Mouse (Mus musculus) MEL (cell line): ENCODE results near the gene Vps51. TPM values are rescaled to one million over a fixed set of nuclear protein-coding genes. Genes with fewer than 3 reads are reported as not detected.

Experiments
- DNase-seq: peaks from one replicate; pipeline ENCODE4 v3.0.0; 2011; ENCODE audit warnings: low read depth, low spot score
- H3K27ac ChIP-seq: 2 replicates; pipeline ENCODE4 v1.5.1; 2012; ENCODE audit warnings: low read depth, mild to moderate bottlenecking, control low read depth, low read length, moderate library complexity; ENCODE audit not compliant: control insufficient read depth
- H3K27me3 ChIP-seq, 2 experiments: fragments of 150-350 bp in 1 of 2; sonication (generic) in 1 of 2; 2 replicates each; pipeline ENCODE4 v1.6.1; 2012; ENCODE audit warnings: low read length in 2 of 2, mild to moderate bottlenecking in 2 of 2, improper control_type of control experiment in 1 of 2, moderate library complexity in 1 of 2; ENCODE audit not compliant: insufficient read depth in 2 of 2, control insufficient read depth in 1 of 2
- H3K36me3 ChIP-seq, 2 experiments: 2 replicates each; pipeline ENCODE4 v1.6.1; 2012 to 2014; ENCODE audit warnings: low read length in 2 of 2, improper control_type of control experiment in 1 of 2, inconsistent platforms in 1 of 2, mild to moderate bottlenecking in 1 of 2; ENCODE audit not compliant: insufficient read depth in 2 of 2, control insufficient read depth in 1 of 2
- H3K4me1 ChIP-seq, 2 experiments: fragments of 150-350 bp in 1 of 2; sonication (generic) in 1 of 2; 2 replicates each; pipeline ENCODE4 v1.6.1; 2012; ENCODE audit warnings: low read length in 2 of 2, improper control_type of control experiment in 1 of 2, mild to moderate bottlenecking in 1 of 2; ENCODE audit not compliant: insufficient read depth in 2 of 2, control insufficient read depth in 1 of 2
- H3K4me3 ChIP-seq, 2 experiments: fragments of 150-350 bp in 1 of 2; sonication (generic) in 1 of 2; 2 replicates each; pipeline ENCODE4 v1.5.1; 2012; ENCODE audit warnings: low read depth in 2 of 2, low read length in 2 of 2, mild to moderate bottlenecking in 2 of 2, moderate library complexity in 2 of 2, control low read depth in 1 of 2, improper control_type of control experiment in 1 of 2; ENCODE audit not compliant: control insufficient read depth in 1 of 2, insufficient read depth in 1 of 2
- H3K79me2 ChIP-seq: 2 replicates; pipeline ENCODE4 v1.6.1; 2012; ENCODE audit warnings: mild to moderate bottlenecking, low read length, moderate library complexity; ENCODE audit not compliant: control insufficient read depth, poor library complexity, insufficient read depth
- H3K9ac ChIP-seq: 2 replicates; pipeline ENCODE4 v1.6.1; 2012; ENCODE audit warnings: low read depth, mild to moderate bottlenecking, control low read depth, low read length, moderate library complexity; ENCODE audit not compliant: control insufficient read depth, poor library complexity, severe bottlenecking
- H3K9me3 ChIP-seq: fragments of 150-350 bp; sonication (generic); replicated peaks from 2 replicates; pipeline ENCODE4 v1.6.1; 2012; ENCODE audit warnings: mild to moderate bottlenecking, low read length, improper control_type of control experiment, moderate library complexity; ENCODE audit not compliant: insufficient read depth
- BHLHE40 ChIP-seq: IDR thresholded peaks from 2 replicates; pipeline ENCODE4 v1.6.1; 2012; ENCODE audit warnings: low read depth, mild to moderate bottlenecking, inconsistent platforms, low read length, improper control_type of control experiment, borderline replicate concordance
- CTCF ChIP-seq, 3 experiments: IDR thresholded peaks in 2 of 3; conservative IDR thresholded peaks in 1 of 3; 2 replicates each; pipeline ENCODE4 v1.5.1; 2011 to 2012; ENCODE audit warnings: low read length in 3 of 3, low read depth in 2 of 3, mild to moderate bottlenecking in 2 of 3, improper control_type of control experiment in 1 of 3, inconsistent platforms in 1 of 3, mixed read lengths in 1 of 3, moderate library complexity in 1 of 3; ENCODE audit not compliant: control insufficient read depth in 1 of 3, insufficient read depth in 1 of 3, poor library complexity in 1 of 3, severe bottlenecking in 1 of 3
- EP300 ChIP-seq, 2 experiments: IDR thresholded peaks; 2 replicates each; pipeline ENCODE4 v1.6.1; 2011; ENCODE audit warnings: improper control_type of control experiment in 2 of 2, low read length in 2 of 2, low read depth in 1 of 2, mild to moderate bottlenecking in 1 of 2
- ETS1 ChIP-seq: IDR thresholded peaks from 2 replicates; pipeline ENCODE4 v1.6.1; 2012; ENCODE audit warnings: low read depth, mild to moderate bottlenecking, inconsistent platforms, low read length, improper control_type of control experiment, moderate library complexity
- HCFC1 ChIP-seq: IDR thresholded peaks from 2 replicates; pipeline ENCODE4 v1.6.1; 2012; ENCODE audit warnings: low read depth, mild to moderate bottlenecking, inconsistent platforms, low read length, improper control_type of control experiment, moderate library complexity
- KAT2A ChIP-seq: conservative IDR thresholded peaks from 2 replicates; pipeline ENCODE4 v1.6.1; 2012; ENCODE audit warnings: low read depth, low read length, improper control_type of control experiment, inconsistent platforms
- MEF2A ChIP-seq: IDR thresholded peaks from 2 replicates; pipeline ENCODE4 v1.6.1; 2014; ENCODE audit warnings: low read depth, mild to moderate bottlenecking, inconsistent platforms, low read length, improper control_type of control experiment; ENCODE audit not compliant: poor library complexity, insufficient replicate concordance, severe bottlenecking; ENCODE audit errors: extremely low read depth
- MXI1 ChIP-seq: IDR thresholded peaks from 2 replicates; pipeline ENCODE4 v1.6.1; 2011; ENCODE audit warnings: mild to moderate bottlenecking, low read depth, low read length, improper control_type of control experiment
- MYB ChIP-seq: IDR thresholded peaks from 2 replicates; pipeline ENCODE4 v1.6.1; 2011; ENCODE audit warnings: mild to moderate bottlenecking, low read depth, low read length, improper control_type of control experiment
- MYC ChIP-seq: IDR thresholded peaks from 2 replicates; pipeline ENCODE4 v1.6.1; 2011; ENCODE audit warnings: low read depth, mild to moderate bottlenecking, low read length, improper control_type of control experiment, moderate library complexity
- NRF1 ChIP-seq: IDR thresholded peaks from 2 replicates; pipeline ENCODE4 v1.6.1; 2014; ENCODE audit warnings: low read depth, mild to moderate bottlenecking, inconsistent platforms, low read length, improper control_type of control experiment, moderate library complexity; ENCODE audit not compliant: poor library complexity, insufficient read depth, severe bottlenecking
- POLR2AphosphoS5 ChIP-seq: IDR thresholded peaks from 2 replicates; pipeline ENCODE4 v1.6.1; 2012; ENCODE audit warnings: low read depth, borderline replicate concordance, mild to moderate bottlenecking, inconsistent platforms, low read length, moderate library complexity, mixed read lengths
- SIN3A ChIP-seq: IDR thresholded peaks from 2 replicates; pipeline ENCODE4 v1.6.1; 2012; ENCODE audit warnings: low read length, improper control_type of control experiment, inconsistent platforms
- SMC3 ChIP-seq: IDR thresholded peaks from 2 replicates; pipeline ENCODE4 v1.6.1; 2011; ENCODE audit warnings: low read depth, low read length, improper control_type of control experiment
- TAL1 ChIP-seq: IDR thresholded peaks from 2 replicates; pipeline ENCODE4 v1.6.1; 2012; ENCODE audit warnings: mild to moderate bottlenecking, inconsistent platforms, low read length, moderate library complexity, mixed read lengths
- TBP ChIP-seq: IDR thresholded peaks from 2 replicates; pipeline ENCODE4 v1.8.0; 2011; ENCODE audit warnings: low read depth, low read length, improper control_type of control experiment
- ZC3H11A ChIP-seq: IDR thresholded peaks from 2 replicates; pipeline ENCODE4 v1.6.1; 2012; ENCODE audit warnings: low read depth, mild to moderate bottlenecking, inconsistent platforms, low read length, improper control_type of control experiment
- ZKSCAN1 ChIP-seq: IDR thresholded peaks from 2 replicates; pipeline ENCODE4 v1.6.1; 2012; ENCODE audit warnings: low read depth, mild to moderate bottlenecking, inconsistent platforms, low read length, improper control_type of control experiment, moderate library complexity
- ZMIZ1 ChIP-seq: IDR thresholded peaks from 2 replicates; pipeline ENCODE4 v1.6.1; 2012; ENCODE audit warnings: low read depth, mild to moderate bottlenecking, inconsistent platforms, low read length, improper control_type of control experiment, moderate library complexity
- ZNF384 ChIP-seq: IDR thresholded peaks from 2 replicates; pipeline ENCODE4 v1.6.1; 2012; ENCODE audit warnings: low read depth, mild to moderate bottlenecking, inconsistent platforms, low read length, improper control_type of control experiment
- polyA plus RNA-seq, 2 experiments: library from polyadenylated mRNA; stranded (reverse) in 1 of 2; unstranded in 1 of 2; fragments of >175 nt in 1 of 2; fragments of >200 nt in 1 of 2; gene quantifications; 2 replicates each; pipeline versions ENCODE4 v1.2.1 to v1.2.4; 2012; ENCODE audit warnings: low replicate concordance in 2 of 2, low read depth in 1 of 2; ENCODE audit not compliant: insufficient read length in 2 of 2, insufficient read depth in 1 of 2, missing spikeins in 1 of 2
- total RNA-seq: library from RNA; depleted of rRNA; stranded (reverse); fragments of 300-350 nt; gene quantifications from 2 replicates; pipeline ENCODE4 v1.2.3, GENCODE M21; 2012

Vps51 gene
- total and polyA plus RNA-seq, 3 experiments, result 29.4 to 60.5 TPM; not detected in 1

- Histone ChIP-seq H3K27me3 (no peaks in the 10 kb centered on the region), H3K9ac (peak overlapping the region; percentile 88), H3K79me2 (peaks cover 22% of the 10 kb centered on the region), H3K9me3 (no peaks in the 10 kb centered on the region), H3K4me1 (peaks cover 2 to 10% of the 10 kb centered on the region in 2 experiments; a peak in 2 of 4 replicates), H3K4me3 (peak overlapping the region; percentile 74 to 91; a peak in 1 of 4 replicates), H3K27ac (no peak overlapping the region), H3K36me3 (peaks cover 0 to 10% of the 10 kb centered on the region in 2 experiments; a peak in 2 of 4 replicates)
- no peak for DNase-seq
- no peak for TF ChIP-seq BHLHE40
- TF ChIP-seq POLR2AphosphoS5, result no peak
- TF ChIP-seq MYC, result no peak
- no peak for TF ChIP-seq ZMIZ1
- no peak for TF ChIP-seq EP300 (IDR thresholded peaks at IDR 0.05; ENCODE audit: low read depth in 1 of 2, low read length in 2 of 2)
- no peak for TF ChIP-seq SIN3A
- no peak for TF ChIP-seq HCFC1
- no peak for TF ChIP-seq MYB
- no peak for TF ChIP-seq ZKSCAN1
- TF ChIP-seq TAL1, result no peak
- TF ChIP-seq ZC3H11A, result no peak
- no peak for TF ChIP-seq ZNF384
- TF ChIP-seq SMC3, result no peak
- TF ChIP-seq KAT2A, result no peak
- no peak for TF ChIP-seq NRF1
- no peak for TF ChIP-seq MXI1
Measured at GRCm38 (mm10) chr19:6116113-6116850, 39.3 kb upstream of the Vps51 start.

GRCm38 (mm10) chr19:6113116-6113515 lies 36.1 kb upstream of the Vps51 start:
- Histone ChIP-seq H3K9ac (no peak overlapping the region), H3K27ac (no peak overlapping the region), H3K27me3 (no peaks in the 10 kb centered on the region), H3K36me3 (peaks cover 0 to 10% of the 10 kb centered on the region in 2 experiments; a peak in 2 of 4 replicates), H3K9me3 (no peaks in the 10 kb centered on the region), H3K79me2 (peaks cover 20% of the 10 kb centered on the region), H3K4me3 (no peak overlapping the region), H3K4me1 (peaks cover 2 to 10% of the 10 kb centered on the region in 2 experiments; a peak in 2 of 4 replicates)
- no peak for TF ChIP-seq TAL1
- no peak for TF ChIP-seq TBP
- TF ChIP-seq ETS1, result no peak
- no peak for TF ChIP-seq CTCF (IDR thresholded peaks at IDR 0.05 in 2 of 3, conservative IDR thresholded peaks at IDR 0.05 in 1 of 3; ENCODE audit: control insufficient read depth in 1 of 3, insufficient read depth in 1 of 3, low read depth in 2 of 3, low read length in 3 of 3, poor library complexity in 1 of 3, severe bottlenecking in 1 of 3)
- no peak for TF ChIP-seq HCFC1
- TF ChIP-seq EP300 (IDR thresholded peaks at IDR 0.05; ENCODE audit: low read depth in 1 of 2, low read length in 2 of 2), result no peak
- TF ChIP-seq MEF2A, result no peak
- TF ChIP-seq ZC3H11A, result no peak
- DNase-seq, result no peak
